Mouse (Mus musculus): ENCODE measurements around the gene Uhrf1bp1.

DNA sequence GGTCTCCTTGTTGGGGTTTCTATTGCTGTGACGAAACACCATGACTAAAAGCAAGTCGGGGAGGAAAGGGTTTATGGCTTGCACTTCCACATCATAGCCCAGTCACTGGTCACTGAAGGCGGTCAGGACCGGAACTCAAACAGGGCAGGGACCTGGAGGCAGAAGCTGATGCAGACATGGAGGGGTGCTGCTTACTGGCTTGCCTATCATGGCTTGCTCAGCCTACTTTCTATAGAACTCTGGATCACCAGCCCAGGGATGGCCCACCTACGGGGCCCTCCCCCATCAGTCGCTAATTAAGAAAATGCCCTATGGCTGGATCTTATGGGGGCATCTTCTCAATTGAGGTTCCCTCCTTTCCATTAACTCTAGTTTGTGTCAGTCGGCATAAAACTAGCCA, 55.1 kb downstream of the Uhrf1bp1 start:
- TF ChIP-seq CTCF (IDR thresholded peaks at IDR 0.05; ENCODE audit: extremely low read depth, insufficient read depth, low read length), result no peak
- no peak for TF ChIP-seq POLR2A (IDR thresholded peaks at IDR 0.05; ENCODE audit: extremely low read depth, insufficient read depth, low read length)

Measured in cortical plate, adult 2 months (tissue).